Mouse (Mus musculus): ENCODE results near the gene Panx1.
A peak's percentile ranks its signal among the peaks of the same experiment; 100 is the strongest.

Panx1 gene

GRCm38 (mm10) chr9:15033568-15034160, 11.6 kb downstream of the Panx1 start:
- Histone ChIP-seq H3K9me3 (ENCODE audit: low read length) (peaks cover 35% of the 10 kb centered on the region), H3K4me1 (replicated peaks; ENCODE audit: low read depth, low read length) (peaks cover 20% of the 10 kb centered on the region), H3K36me3 (ENCODE audit: insufficient read depth, low read length) (peaks cover 15% of the 10 kb centered on the region), H3K27me3 (ENCODE audit: insufficient read depth, low read length) (no peaks in the 10 kb centered on the region), H3K4me3 (replicated peaks; ENCODE audit: low read length) (no peak overlapping the region)
- TF ChIP-seq POU5F1 (IDR thresholded peaks at IDR 0.05; ENCODE audit: borderline replicate concordance, low read length) (no peak), CTCF (conservative IDR thresholded peaks at IDR 0.05; ENCODE audit: low read length) (peak; percentile 40)

- peaks cover 20% of the 10 kb centered on the region for H3K4me1 ChIP-seq (replicated peaks; ENCODE audit: low read depth, low read length)
- no peaks in the 10 kb centered on the region for H3K27me3 ChIP-seq (ENCODE audit: insufficient read depth, low read length)
- no peak for TF ChIP-seq POU5F1 (IDR thresholded peaks at IDR 0.05; ENCODE audit: borderline replicate concordance, low read length)
- no peak for TF ChIP-seq NANOG (IDR thresholded peaks at IDR 0.05; ENCODE audit: borderline replicate concordance, low read length)
- TF ChIP-seq CTCF (conservative IDR thresholded peaks at IDR 0.05; ENCODE audit: low read length), result no peak
- peaks cover 15% of the 10 kb centered on the region for H3K36me3 ChIP-seq (ENCODE audit: insufficient read depth, low read length)
- H3K4me3 ChIP-seq (replicated peaks; ENCODE audit: low read length), result no peak overlapping the region
- H3K9me3 ChIP-seq (ENCODE audit: low read length), result peaks cover 40% of the 10 kb centered on the region
Measured at GRCm38 (mm10) chr9:15032797-15033196, 12.5 kb downstream of the Panx1 start.

GRCm38 (mm10) chr9:15030771-15031170, 14.5 kb downstream of the Panx1 start:
- peaks cover 15% of the 10 kb centered on the region for H3K4me1 ChIP-seq (replicated peaks; ENCODE audit: low read depth, low read length)
- peaks cover 15% of the 10 kb centered on the region for H3K36me3 ChIP-seq (ENCODE audit: insufficient read depth, low read length)
- no peak overlapping the region for H3K4me3 ChIP-seq (replicated peaks; ENCODE audit: low read length)
- H3K27me3 ChIP-seq (ENCODE audit: insufficient read depth, low read length), result no peaks in the 10 kb centered on the region
- H3K9me3 ChIP-seq (ENCODE audit: low read length), result peaks cover 43% of the 10 kb centered on the region
- TF ChIP-seq POU5F1 (IDR thresholded peaks at IDR 0.05; ENCODE audit: borderline replicate concordance, low read length) (no peak), CTCF (conservative IDR thresholded peaks at IDR 0.05; ENCODE audit: low read length) (no peak), NANOG (IDR thresholded peaks at IDR 0.05; ENCODE audit: borderline replicate concordance, low read length) (no peak)

GRCm38 (mm10) chr9:15029025-15029727, 16.1 kb downstream of the Panx1 start:
- Histone ChIP-seq H3K27me3 (ENCODE audit: insufficient read depth, low read length) (no peaks in the 10 kb centered on the region), H3K4me3 (replicated peaks; ENCODE audit: low read length) (no peak overlapping the region), H3K9me3 (ENCODE audit: low read length) (peaks cover 43% of the 10 kb centered on the region), H3K4me1 (replicated peaks; ENCODE audit: low read depth, low read length) (peaks cover 7% of the 10 kb centered on the region), H3K36me3 (ENCODE audit: insufficient read depth, low read length) (peaks cover 15% of the 10 kb centered on the region)
- no peak for TF ChIP-seq POU5F1 (IDR thresholded peaks at IDR 0.05; ENCODE audit: borderline replicate concordance, low read length)

GRCm38 (mm10) chr9:15027725-15028124, 17.6 kb downstream of the Panx1 start:
- Histone ChIP-seq H3K9me3 (ENCODE audit: low read length) (peaks cover 43% of the 10 kb centered on the region), H3K36me3 (ENCODE audit: insufficient read depth, low read length) (peaks cover 15% of the 10 kb centered on the region), H3K27me3 (ENCODE audit: insufficient read depth, low read length) (no peaks in the 10 kb centered on the region), H3K4me3 (replicated peaks; ENCODE audit: low read length) (no peak overlapping the region), H3K4me1 (replicated peaks; ENCODE audit: low read depth, low read length) (peaks cover 13% of the 10 kb centered on the region)
- TF ChIP-seq NANOG (IDR thresholded peaks at IDR 0.05; ENCODE audit: borderline replicate concordance, low read length) (no peak), CTCF (conservative IDR thresholded peaks at IDR 0.05; ENCODE audit: low read length) (peak; percentile 41)

GRCm38 (mm10) chr9:15023049-15023448, 22.2 kb downstream of the Panx1 start:
- no peak overlapping the region for H3K4me3 ChIP-seq (replicated peaks; ENCODE audit: low read length)
- peaks cover 51% of the 10 kb centered on the region for H3K4me1 ChIP-seq (replicated peaks; ENCODE audit: low read depth, low read length)
- TF ChIP-seq CTCF (conservative IDR thresholded peaks at IDR 0.05; ENCODE audit: low read length), result no peak
- 0 out of 2 replicates have a peak, but pooled peaks have one; percentile 13 for TF ChIP-seq NANOG (IDR thresholded peaks at IDR 0.05; ENCODE audit: borderline replicate concordance, low read length)
- TF ChIP-seq POU5F1 (IDR thresholded peaks at IDR 0.05; ENCODE audit: borderline replicate concordance, low read length), result peak; percentile 63; the same call in 1 of the 2 replicates
- peaks cover 8% of the 10 kb centered on the region; the same call in 1 of the 2 replicates for H3K9me3 ChIP-seq (ENCODE audit: low read length)
- H3K27me3 ChIP-seq (ENCODE audit: insufficient read depth, low read length), result no peaks in the 10 kb centered on the region
- peaks cover 7% of the 10 kb centered on the region for H3K36me3 ChIP-seq (ENCODE audit: insufficient read depth, low read length)

GRCm38 (mm10) chr9:15021156-15021555, 24.1 kb downstream of the Panx1 start:
- Histone ChIP-seq H3K4me3 (replicated peaks; ENCODE audit: low read length) (0 out of 2 replicates have a peak overlapping the region, but pooled peaks have one; percentile 8), H3K4me1 (replicated peaks; ENCODE audit: low read depth, low read length) (peaks cover 51% of the 10 kb centered on the region), H3K27me3 (ENCODE audit: insufficient read depth, low read length) (no peaks in the 10 kb centered on the region), H3K9me3 (ENCODE audit: low read length) (no peaks in the 10 kb centered on the region), H3K36me3 (ENCODE audit: insufficient read depth, low read length) (peaks cover 7% of the 10 kb centered on the region)
- no peak for TF ChIP-seq NANOG (IDR thresholded peaks at IDR 0.05; ENCODE audit: borderline replicate concordance, low read length)
- TF ChIP-seq POU5F1 (IDR thresholded peaks at IDR 0.05; ENCODE audit: borderline replicate concordance, low read length), result no peak
- TF ChIP-seq CTCF (conservative IDR thresholded peaks at IDR 0.05; ENCODE audit: low read length), result no peak

GRCm38 (mm10) chr9:15020561-15021080, 24.7 kb downstream of the Panx1 start:
- Histone ChIP-seq H3K9me3 (ENCODE audit: low read length) (no peaks in the 10 kb centered on the region), H3K4me1 (replicated peaks; ENCODE audit: low read depth, low read length) (peaks cover 51% of the 10 kb centered on the region), H3K27me3 (ENCODE audit: insufficient read depth, low read length) (no peaks in the 10 kb centered on the region), H3K36me3 (ENCODE audit: insufficient read depth, low read length) (peaks cover 7% of the 10 kb centered on the region), H3K4me3 (replicated peaks; ENCODE audit: low read length) (no peak overlapping the region)
- no peak for TF ChIP-seq POU5F1 (IDR thresholded peaks at IDR 0.05; ENCODE audit: borderline replicate concordance, low read length)
- TF ChIP-seq NANOG (IDR thresholded peaks at IDR 0.05; ENCODE audit: borderline replicate concordance, low read length), result no peak
- no peak for TF ChIP-seq CTCF (conservative IDR thresholded peaks at IDR 0.05; ENCODE audit: low read length)

Measured in E14TG2a.4 (cell line).